Mouse (Mus musculus): Measurements from ENCODE around the gene Bola1. TPM values are rescaled to one million over a fixed set of nuclear protein-coding genes. Genes with fewer than 3 reads are reported as not detected.

The Bola1 gene
- polyA plus RNA-seq (2012; rRNA removed; ENCODE audit: low replicate concordance), result 60.0 and 61.3 TPM in 2 replicates

DNA sequence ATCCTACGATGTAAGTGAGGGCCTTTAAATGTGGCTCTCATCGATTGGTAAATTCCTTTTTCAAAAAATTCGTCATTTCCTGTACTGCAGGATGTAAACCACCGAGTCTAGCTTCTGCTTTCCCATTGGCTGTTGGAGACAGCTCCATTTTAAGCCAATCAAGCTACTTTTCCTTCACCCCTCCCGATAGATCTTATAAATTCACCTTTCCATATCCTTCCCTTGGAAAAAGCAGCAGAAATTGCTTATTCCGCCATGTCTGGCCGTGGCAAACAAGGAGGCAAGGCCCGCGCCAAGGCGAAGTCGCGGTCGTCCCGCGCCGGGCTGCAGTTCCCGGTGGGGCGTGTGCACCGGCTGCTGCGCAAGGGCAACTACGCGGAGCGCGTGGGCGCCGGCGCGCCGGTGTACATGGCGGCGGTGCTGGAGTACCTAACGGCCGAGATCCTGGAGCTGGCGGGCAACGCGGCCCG, at the start of gene Bola1, which contains the start of gene Hist2h2ab:
Gene Bola1, minus strand, starts transcription at position 49 of the 470 bp plus-strand sequence.
Gene Hist2h2ab, plus strand, starts transcription at position 205 of the 470 bp plus-strand sequence.

DNA sequence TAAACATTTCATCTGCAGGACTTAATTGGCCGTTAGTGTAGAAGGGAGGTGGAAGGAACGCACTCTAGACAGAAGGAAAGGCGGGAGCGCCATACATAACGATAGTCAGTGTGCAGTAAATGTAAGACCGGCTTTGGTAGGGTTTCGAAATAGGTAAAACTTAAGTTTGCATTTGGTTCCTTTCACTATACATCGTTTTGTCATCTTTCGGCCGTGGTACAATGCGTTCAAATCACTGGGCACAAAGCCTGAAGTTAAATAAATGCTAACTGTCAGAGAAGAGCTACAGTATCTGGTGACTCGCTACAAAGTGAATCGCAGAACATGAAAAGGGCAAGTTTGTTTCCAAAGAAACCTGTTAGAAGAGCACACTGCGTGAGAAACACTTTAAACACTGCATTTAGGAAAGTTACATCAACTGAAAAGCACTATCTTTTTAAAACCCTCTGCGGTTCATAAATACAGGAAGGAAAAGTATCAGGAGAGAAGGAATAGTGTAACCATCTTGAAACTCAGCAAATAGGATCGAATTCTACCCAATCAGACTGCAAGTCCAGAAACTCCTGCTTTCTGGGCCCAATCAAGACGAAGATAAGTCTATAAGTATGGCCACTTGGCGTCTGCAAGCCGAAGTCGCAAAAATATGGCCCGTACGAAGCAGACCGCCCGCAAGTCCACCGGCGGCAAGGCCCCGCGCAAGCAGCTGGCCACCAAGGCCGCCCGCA, 48.7 kb upstream of the Bola1 start, which contains the start of gene Hist2h3b:
Gene Hist2h3b, plus strand, starts transcription at position 604 of the 725 bp plus-strand sequence.

DNA sequence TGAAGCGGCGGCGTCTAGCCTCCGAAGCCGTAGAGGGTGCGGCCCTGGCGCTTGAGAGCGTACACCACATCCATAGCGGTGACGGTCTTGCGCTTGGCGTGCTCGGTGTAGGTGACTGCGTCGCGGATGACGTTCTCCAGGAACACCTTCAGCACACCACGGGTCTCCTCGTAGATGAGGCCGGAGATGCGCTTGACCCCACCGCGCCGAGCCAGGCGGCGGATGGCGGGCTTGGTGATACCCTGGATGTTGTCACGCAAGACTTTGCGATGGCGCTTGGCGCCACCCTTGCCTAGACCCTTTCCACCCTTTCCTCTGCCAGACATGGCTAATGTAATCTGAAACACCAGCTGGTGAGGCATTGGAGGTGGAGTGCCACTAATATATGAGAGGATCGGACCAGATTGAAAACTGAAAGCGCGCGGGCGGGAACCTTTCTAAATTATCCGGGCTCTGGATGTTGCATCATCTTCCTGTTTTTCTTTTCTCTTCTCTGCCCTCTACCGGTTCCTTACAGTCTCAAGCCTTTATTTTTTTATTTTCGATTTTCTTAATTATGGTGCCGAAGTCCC, 43.6 kb upstream of the Bola1 start, which contains the start of gene Hist2h4:
Gene Hist2h4, minus strand, starts transcription at position 333 of the 572 bp plus-strand sequence.

DNA sequence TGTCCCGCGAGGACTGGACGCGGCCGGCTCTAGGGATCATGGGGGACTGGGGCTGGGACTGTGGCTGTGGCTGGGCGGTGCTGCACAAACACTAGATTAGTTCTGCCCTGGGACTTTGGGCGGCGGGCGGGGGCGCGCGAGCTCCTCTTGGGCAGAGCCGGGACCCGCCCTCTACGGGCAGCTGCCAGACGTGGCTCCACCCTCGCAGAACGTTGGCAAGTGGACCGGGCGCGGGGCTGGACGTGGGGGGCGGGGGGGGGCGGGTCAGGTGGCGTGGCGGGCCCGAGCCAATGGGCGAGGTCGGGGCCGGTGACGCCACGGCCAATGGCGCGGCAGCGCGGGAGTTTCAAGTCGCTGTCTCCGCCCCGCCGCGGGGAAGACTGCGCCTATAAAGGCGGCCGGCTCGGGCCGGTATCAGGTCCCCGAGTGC, 26.9 kb upstream of the Bola1 start, which contains the start of gene Hist2h3c1:
Gene Hist2h3c1, plus strand, starts transcription at position 259 of the 430 bp plus-strand sequence.

DNA sequence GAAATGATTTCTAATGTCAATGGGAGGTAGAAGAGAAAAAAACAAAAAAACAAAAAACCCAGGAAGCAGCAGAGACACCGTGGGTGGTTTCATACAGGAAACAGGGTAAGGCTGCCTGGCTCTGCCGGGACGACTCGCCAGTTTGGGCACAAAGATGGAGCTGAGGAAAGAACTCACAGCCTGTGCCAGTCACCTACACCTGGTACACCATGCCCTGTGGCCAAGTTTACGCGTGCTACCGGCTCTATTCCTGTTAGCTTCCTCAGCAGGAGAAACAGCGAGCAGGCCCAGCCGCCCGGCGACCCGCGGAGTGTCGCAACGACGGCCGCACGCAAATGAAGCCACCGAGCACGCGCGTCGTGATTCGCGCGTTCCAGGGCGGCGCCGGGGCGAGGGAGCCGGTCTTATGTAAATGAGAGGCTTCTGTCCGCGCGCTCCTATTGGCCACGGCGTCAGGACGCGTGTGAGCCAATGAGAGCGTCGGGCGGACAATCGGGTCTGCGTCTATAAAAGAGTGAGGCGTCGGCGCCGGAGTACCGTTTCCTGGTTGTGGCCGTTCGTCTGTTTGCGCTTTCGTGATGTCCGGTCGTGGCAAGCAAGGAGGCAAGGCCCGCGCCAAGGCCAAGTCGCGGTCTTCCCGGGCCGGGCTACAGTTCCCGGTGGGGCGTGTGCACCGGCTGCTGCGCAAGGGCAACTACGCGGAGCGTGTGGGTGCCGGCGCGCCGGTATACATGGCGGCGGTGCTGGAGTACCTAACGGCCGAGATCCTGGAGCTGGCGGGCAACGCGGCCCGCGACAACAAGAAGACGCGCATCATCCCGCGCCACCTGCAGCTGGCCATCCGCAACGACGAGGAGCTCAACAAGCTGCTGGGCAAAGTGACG, 25.7 kb upstream of the Bola1 start, which contains the start of gene Hist2h2aa1:
Gene Hist2h2aa1, plus strand, starts transcription at position 495 of the 884 bp plus-strand sequence.

DNA sequence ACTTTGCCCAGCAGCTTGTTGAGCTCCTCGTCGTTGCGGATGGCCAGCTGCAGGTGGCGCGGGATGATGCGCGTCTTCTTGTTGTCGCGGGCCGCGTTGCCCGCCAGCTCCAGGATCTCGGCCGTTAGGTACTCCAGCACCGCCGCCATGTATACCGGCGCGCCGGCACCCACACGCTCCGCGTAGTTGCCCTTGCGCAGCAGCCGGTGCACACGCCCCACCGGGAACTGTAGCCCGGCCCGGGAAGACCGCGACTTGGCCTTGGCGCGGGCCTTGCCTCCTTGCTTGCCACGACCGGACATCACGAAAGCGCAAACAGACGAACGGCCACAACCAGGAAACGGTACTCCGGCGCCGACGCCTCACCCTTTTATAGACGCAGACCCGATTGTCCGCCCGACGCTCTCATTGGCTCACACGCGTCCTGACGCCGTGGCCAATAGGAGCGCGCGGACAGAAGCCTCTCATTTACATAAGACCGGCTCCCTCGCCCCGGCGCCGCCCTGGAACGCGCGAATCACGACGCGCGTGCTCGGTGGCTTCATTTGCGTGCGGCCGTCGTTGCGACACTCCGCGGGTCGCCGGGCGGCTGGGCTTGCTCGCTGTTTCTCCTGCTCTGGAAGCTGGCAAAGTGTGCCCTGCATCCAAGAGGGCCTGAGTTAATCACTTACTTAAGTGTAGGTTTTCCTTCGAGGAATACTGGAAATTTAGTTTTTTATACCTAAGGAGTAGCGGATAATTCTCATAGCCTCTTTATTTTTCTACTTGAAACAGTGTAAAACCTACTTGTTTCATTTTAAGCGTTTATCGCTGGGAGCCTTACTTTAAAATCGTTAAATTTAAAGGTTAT, 20.7 kb upstream of the Bola1 start, which contains the start of gene Hist2h2aa2:
Gene Hist2h2aa2, minus strand, starts transcription at position 328 of the 850 bp plus-strand sequence.

DNA sequence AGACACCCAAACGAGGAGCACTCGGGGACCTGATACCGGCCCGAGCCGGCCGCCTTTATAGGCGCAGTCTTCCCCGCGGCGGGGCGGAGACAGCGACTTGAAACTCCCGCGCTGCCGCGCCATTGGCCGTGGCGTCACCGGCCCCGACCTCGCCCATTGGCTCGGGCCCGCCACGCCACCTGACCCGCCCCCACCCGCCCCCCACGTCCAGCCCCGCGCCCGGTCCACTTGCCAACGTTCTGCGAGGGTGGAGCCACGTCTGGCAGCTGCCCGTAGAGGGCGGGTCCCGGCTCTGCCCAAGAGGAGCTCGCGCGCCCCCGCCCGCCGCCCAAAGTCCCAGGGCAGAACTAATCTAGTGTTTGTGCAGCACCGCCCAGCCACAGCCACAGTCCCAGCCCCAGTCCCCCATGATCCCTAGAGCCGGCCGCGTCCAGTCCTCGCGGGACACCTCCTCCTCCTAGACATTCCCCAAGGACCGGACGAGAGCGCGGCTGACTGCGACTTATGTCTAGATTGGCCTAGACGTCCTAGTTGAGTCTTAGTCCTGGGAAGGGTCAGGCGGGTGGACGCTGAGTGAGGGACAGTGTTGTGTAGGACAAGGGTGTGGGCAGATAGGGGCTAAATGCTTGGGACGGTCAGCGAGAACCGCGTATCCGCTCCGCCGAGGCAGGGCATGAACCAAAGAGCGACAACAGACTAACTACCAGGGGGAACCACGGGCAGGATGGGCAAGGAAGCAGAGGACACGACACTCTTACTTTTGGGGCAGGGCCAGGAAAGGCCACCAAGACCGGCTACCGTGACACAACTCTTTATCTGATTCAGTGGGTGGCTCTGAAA, 19.7 kb upstream of the Bola1 start, which contains the start of gene Hist2h3c2:
Gene Hist2h3c2, minus strand, starts transcription at position 174 of the 840 bp plus-strand sequence.

DNA sequence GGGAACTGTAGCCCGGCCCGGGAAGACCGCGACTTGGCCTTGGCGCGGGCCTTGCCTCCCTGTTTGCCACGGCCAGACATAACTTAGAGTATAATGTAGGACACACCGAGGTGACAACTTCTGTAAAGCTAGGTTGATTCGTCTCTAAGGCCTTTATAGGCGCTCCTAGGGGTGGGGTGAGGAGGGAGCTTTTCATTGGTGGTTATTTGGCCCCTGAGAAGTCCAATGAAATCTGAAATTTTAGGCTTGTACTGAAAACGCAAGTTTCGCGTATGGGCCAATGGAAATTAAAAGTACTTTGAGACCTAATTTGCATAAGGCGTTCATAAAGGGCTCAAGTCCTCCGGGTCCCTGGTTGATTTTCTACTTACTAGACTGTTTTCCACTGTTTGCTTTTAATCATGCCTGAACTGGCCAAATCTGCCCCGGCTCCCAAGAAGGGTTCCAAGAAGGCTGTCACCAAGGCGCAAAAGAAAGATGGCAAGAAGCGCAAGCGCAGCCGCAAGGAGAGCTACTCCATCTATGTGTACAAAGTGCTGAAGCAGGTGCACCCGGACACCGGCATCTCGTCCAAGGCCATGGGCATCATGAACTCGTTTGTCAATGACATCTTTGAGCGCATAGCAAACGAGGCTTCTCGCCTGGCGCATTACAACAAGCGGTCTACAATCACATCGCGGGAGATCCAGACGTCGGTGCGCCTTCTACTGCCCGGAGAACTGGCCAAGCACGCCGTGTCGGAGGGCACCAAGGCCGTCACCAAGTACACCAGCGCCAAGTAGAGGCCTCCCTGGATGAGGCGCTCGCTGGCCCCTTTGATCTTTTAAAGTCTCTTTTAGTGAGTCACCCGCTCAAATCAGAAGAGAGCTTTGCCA, 1.5 kb upstream of the Bola1 start, which contains the start of the genes Hist2h2ac and Hist2h2be:
Gene Hist2h2ac, minus strand, starts transcription at position 116 of the 875 bp plus-strand sequence.
Gene Hist2h2be, plus strand, starts transcription at position 355 of the 875 bp plus-strand sequence.

DNA sequence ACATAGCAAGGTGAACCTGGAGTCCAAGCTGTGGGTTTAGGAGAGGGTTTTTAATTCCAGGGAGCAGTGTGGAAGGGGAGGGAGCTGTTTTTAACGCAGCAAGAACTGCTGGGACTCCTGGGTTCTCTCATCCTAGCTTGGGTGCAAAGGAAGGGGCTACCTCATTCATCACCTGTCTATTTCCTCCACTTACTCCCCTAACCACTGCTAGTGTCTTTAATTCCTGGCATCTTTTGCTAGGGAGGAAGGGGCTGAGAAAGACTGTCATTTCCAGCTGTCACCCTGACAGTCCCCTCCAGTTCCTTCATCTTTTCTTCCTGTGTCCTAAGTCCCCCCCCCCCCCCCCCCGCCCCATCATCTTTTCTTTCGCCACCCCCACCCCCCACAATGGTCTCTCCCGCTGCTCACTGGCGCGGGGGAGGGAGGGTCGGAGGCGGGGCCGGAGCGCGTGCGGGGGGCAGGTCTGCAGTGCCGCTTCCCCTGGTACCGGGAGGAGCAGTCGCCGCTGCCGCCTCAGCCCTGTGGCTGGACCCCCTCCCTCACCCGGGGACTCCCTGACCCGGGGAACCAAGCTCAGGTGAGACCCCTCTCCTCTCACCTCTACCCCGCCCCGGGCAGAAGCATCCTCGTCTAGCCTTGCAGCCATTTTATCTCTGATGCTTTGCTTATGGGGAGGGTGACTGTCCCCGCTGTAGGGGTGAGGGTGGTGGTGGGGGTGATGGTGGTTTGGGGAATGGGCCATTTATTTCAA, 38.6 kb downstream of the Bola1 start, which contains the start of gene Sv2a:
Gene Sv2a, plus strand, starts transcription at position 425 of the 751 bp plus-strand sequence.

DNA sequence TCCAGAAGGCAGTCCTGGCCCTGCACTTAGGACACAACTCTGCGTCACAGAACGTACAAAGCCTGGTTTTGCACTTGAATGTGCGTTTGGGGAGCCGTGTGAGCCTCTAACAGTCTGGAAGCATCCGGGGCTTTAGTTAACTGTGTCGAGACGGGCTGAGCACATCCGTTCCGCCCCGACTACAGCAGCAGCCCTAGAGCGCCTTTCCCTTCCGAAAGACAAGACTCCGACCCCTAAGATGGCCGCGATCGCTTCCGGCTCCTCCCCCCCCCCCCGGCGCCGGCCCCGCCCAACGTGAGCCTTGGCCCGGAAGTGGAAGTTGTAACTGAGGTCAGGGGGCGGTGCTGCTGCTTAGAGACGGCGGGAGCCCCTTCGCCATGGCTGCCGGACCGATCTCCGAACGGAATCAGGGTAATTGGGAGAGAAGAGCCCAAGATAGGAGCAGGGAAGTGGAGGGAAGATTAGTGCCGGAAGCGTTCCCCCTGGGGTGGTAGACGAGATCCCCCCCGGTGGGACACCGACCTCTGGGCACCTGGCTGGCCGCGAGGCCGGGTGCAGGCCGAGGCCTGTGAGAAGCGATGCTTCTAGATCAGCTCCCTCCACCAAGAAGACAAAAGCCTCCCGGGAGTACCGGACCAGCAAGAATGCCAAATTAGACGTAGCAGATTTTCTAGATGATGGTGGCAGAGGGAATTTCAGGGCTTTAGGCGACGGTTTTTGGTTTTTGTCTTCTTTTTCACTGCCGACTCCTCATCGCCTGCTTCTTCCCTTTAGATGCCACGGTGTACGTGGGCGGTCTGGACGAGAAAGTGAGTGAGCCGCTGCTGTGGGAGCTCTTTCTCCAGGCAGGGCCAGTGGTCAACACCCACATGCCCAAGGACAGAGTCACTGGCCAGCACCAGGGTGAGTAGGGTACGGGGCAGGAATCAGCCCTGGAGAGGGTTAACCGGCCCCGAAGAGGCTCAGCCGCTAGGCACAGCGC, 47.0 kb downstream of the Bola1 start, which contains the start of gene Sf3b4:
Gene Sf3b4, plus strand, starts transcription at position 136 of the 982 bp plus-strand sequence.

DNA sequence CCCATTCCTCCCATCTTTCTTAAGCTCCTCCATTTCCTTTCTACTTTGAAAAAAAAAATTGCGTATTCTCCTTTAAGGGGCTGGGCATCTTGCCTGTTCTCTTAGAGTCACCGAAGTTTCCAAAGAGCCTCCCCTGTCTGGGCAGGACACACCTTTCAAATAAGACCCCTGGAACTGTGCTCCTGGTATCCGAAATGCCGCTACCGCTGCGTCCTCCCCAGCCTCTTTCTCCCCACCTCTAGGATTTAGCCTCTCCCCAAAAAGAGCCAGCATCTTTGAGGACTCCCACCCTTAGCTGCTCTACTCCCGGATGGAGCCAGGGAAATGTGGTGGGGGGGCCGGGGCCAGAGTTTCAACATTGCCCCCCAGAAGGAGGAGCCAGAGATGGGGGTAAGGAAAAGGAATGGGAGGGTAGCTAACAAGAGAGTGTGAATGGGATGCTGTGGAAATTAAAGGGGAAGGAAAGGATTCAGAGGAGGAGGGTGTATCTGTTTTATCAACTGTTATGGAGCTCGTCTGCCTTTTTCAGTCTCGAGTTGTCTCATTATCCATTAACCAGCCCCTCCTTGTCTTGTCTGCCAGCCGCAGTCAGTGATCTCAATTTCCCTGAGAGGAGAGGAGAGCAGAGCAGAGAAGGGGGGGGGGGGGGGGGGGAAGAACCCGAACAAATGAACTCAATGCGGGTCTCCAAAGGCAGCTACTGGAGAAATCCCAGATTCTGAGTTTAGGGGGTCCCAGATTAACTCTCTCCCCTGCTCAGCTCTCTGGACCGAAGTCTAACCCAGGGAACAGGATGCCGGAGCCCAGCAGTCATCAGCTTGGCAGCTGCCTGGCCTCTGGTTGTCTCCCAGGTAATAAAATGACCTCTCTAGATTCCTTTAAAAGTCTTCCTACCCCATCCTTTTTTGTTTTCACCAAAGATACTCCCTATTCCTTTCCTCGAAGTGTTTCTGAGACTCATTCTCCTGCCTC, 57.4 kb downstream of the Bola1 start, which contains the start of gene Mtmr11:
Gene Mtmr11, plus strand, starts transcription at position 136 of the 972 bp plus-strand sequence.

Measured in duodenum, adult 2 months (tissue).